Mouse (Mus musculus) lung, embryonic 14.5 days (tissue): ENCODE measurements around the gene Nbea. TPM values are rescaled to one million over a fixed set of nuclear protein-coding genes. Genes with fewer than 3 reads are reported as not detected.

Experiments used
- ATAC-seq: fragments of 200-750 bp; cut with Nextera tagmentation; 2 replicates; pipeline ENCODE4 v1.8.0; 2017; ENCODE audit warnings: mild to moderate bottlenecking, moderate TSS enrichment, moderate library complexity; ENCODE audit not compliant: insufficient read depth
- DNase-seq: peaks from one replicate; pipeline ENCODE4 v3.0.0-alpha.2; 2015
- H3K27ac ChIP-seq: fragments of 300-500 bp; sonication (generic); 2 replicates; pipeline ENCODE4 v1.5.1; 2014; ENCODE audit warnings: low read depth, mild to moderate bottlenecking, moderate library complexity
- H3K27me3 ChIP-seq: fragments of 300-500 bp; sonication (generic); 2 replicates; pipeline ENCODE4 v1.6.1; 2014; ENCODE audit warnings: low read length, control low read depth; ENCODE audit not compliant: insufficient read depth
- H3K36me3 ChIP-seq: fragments of 300-500 bp; sonication (generic); 2 replicates; pipeline ENCODE4 v1.6.1; 2014; ENCODE audit warnings: control low read depth; ENCODE audit not compliant: insufficient read depth
- H3K4me1 ChIP-seq: fragments of 300-500 bp; sonication (generic); 2 replicates; pipeline ENCODE4 v1.6.1; 2014; ENCODE audit warnings: antibody characterized with exemption, control low read depth; ENCODE audit not compliant: insufficient read depth
- H3K4me2 ChIP-seq: fragments of 300-500 bp; sonication (generic); 2 replicates; pipeline ENCODE4 v1.6.1; 2014; ENCODE audit warnings: mild to moderate bottlenecking
- H3K4me3 ChIP-seq: fragments of 300-500 bp; sonication (generic); 2 replicates; pipeline ENCODE4 v1.5.1; 2014; ENCODE audit warnings: low read depth, low read length
- H3K9ac ChIP-seq: fragments of 300-500 bp; sonication (generic); 2 replicates; pipeline ENCODE4 v1.6.1; 2014
- H3K9me3 ChIP-seq: fragments of 300-500 bp; sonication (generic); 2 replicates; pipeline ENCODE4 v1.6.1; 2016; ENCODE audit warnings: low read depth, low read length, control low read depth
- CTCF ChIP-seq: IDR thresholded peaks from 2 replicates; pipeline ENCODE4 v1.5.1; 2016; ENCODE audit warnings: antibody characterized with exemption, low read depth
- WGBS: fragments of 180-500 bp; shearing (Covaris S2); extraction: QIAGEN DNeasy Blood & Tissue Kit; methylation state at CpG from one replicate; pipeline ENCODE4 v1.1.7; 2014; 5-methylcytosine and 5-hydroxymethylcytosine counted together
- polyA plus RNA-seq: library from polyadenylated mRNA; unstranded; fragments of >200 nt; fragmentation: Nextera tagmentation; extraction: Ambion mirVana; gene quantifications from 2 replicates; pipeline ENCODE4 v1.2.1, GENCODE M21; 2014

Nbea gene
- polyA plus RNA-seq: 10.2 and 10.7 TPM in 2 replicates

DNA sequence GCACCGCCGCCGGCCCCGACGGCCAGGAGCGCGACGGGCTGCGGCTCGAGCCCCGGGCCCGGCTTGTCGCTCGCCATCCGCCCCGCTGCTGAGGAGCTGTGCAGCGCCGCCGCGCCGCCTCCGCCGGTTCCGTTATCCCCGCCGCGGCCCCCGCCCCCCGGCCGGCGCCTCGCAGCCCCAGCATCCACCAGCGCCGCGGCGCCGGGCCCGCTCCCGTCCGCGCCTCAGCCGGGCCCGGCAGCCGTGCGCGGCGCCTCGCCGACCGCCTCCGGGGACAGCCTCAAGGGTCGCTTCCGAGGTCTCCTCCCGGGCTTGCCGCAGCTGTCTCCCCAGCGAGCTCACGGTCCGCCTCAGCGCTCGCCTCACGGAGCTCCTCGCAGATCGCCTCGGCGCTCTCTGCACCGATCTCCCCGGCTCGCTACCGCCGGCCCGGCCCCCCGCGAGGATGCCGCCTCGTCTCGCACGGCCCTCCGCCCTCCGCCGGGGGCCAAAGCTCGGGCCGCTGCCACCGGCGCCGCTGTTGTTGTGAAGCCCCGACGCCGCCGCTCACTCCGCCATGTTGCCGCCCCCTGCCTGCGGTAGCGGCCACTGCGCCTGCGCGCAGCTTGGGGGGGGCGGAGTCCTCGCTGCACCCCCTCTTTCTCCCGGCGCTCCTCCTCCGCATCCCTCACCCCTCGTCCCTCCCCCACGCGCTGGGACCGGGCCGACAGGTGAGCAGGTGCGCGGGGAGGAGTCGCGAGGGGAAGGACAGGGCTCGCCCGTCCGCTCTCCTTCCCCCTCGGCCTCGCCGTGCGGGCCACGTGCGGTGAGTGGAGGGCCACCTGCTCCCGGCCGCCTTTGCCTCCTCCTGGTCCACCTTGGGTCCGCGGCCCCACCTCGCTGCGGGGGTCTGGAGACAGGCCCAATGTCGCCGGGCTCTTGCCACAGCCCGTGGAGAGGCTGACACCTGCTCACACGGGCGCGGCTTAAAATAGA, at the start of gene Nbea:
Nbea (minus strand) TSS at position 543 of the 975 bp plus-strand sequence.
- peak; percentile 55 for TF ChIP-seq CTCF
- ATAC-seq (peak; percentile 85), DNase-seq (peak; percentile 88)
- Histone ChIP-seq H3K9me3 (no peaks in the 10 kb centered on the region), H3K4me2 (peak within 1 kb of the TSS; percentile 78), H3K4me3 (peak within 1 kb of the TSS; percentile 83), H3K27ac (peak within 1 kb of the TSS; percentile 67; the same call in 1 of the 2 replicates), H3K27me3 (0 out of 2 replicates have a peak, but pooled peaks cover 3% of the 10 kb centered on the region), H3K4me1 (peaks cover 7% of the 10 kb centered on the region; the same call in 1 of the 2 replicates), H3K36me3 (no peaks in the 10 kb centered on the region), H3K9ac (peak within 1 kb of the TSS; percentile 79)
- WGBS: under 1% methylated on average over 107 of the region's 131 CpGs

DNA sequence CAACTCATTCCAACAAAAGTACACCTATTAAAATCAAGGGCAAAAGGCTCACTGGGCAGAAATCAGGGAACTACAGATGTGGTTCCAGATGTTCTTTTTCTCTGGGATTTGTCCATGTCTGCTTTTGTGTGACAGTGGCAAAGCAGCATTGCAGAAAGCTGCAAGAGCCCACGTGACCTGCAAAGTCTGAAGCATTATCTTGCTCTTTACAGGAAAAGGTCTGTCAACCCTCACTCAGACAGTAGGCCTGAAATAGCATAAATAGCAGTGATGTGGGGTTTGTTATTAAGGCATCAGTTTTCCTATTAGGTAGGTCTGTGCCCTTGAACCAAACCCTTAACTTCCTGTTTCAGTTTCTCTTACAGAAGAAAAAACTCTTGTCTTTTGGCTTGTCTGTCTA, 45.8 kb upstream of the Nbea start:
- Histone ChIP-seq H3K9ac (no peak overlapping the region), H3K4me3 (no peak overlapping the region), H3K4me1 (no peaks in the 10 kb centered on the region), H3K27ac (no peak overlapping the region), H3K9me3 (no peaks in the 10 kb centered on the region), H3K36me3 (no peaks in the 10 kb centered on the region), H3K27me3 (no peaks in the 10 kb centered on the region), H3K4me2 (no peak overlapping the region)
- DNase-seq: no peak
- TF ChIP-seq CTCF: no peak
- no peak for ATAC-seq
- 39% methylated on average over 1 of the region's 1 CpGs for WGBS

DNA sequence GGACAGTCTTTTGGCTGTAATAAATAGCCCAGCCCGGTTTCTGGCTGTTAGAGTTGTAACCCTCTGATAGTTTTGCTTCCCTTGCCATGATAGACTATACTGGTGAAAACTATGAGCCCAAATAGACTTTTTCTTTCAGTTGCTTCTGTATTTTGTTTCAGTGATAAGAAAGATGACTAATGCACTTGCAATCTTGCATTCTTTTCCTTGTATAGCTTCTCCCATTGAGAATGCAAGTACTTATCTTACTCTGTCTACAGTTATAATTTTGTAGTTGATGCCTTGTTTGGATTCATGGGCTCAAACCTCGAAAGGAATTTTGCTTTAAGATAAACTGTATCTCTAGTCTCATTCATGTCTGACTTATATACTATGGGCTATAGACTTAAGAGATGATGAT, 32.5 kb upstream of the Nbea start:
- WGBS: 42% methylated on average over 2 of the region's 2 CpGs
- TF ChIP-seq CTCF: no peak
- H3K4me3 ChIP-seq: no peak overlapping the region
- H3K4me1 ChIP-seq: no peaks in the 10 kb centered on the region
- no peaks in the 10 kb centered on the region for H3K9me3 ChIP-seq
- no peak overlapping the region for H3K9ac ChIP-seq
- no peaks in the 10 kb centered on the region for H3K36me3 ChIP-seq
- ATAC-seq (no peak), DNase-seq (no peak)
- no peak overlapping the region for H3K27ac ChIP-seq
- H3K4me2 ChIP-seq: no peak overlapping the region
- no peaks in the 10 kb centered on the region for H3K27me3 ChIP-seq

DNA sequence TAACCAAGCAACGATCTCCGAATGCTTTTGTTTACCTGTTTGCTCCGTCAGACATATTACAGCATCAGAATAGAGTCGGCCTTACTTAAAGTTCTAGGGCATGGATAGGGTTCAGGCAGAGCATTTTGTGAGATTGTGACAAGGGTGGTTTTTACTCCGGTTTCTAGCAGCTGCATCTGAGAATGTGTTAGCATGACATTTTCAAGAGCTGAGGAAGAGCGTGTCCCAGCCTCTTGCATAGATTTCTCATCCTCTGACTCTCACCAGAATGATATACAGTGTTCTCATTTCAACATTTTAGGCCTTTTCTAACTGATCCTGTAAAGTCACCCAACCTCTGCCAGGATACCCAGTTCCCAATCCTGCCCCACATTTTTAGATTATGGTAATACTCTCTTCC, 20.5 kb upstream of the Nbea start:
- no peaks in the 10 kb centered on the region for H3K9me3 ChIP-seq
- WGBS: 76% methylated on average over 6 of the region's 6 CpGs
- no peak overlapping the region for H3K4me2 ChIP-seq
- H3K27me3 ChIP-seq: no peaks in the 10 kb centered on the region
- ATAC-seq (no peak), DNase-seq (no peak)
- no peak for TF ChIP-seq CTCF
- no peaks in the 10 kb centered on the region for H3K36me3 ChIP-seq
- H3K27ac ChIP-seq: no peak overlapping the region
- no peaks in the 10 kb centered on the region for H3K4me1 ChIP-seq
- no peak overlapping the region for H3K4me3 ChIP-seq
- H3K9ac ChIP-seq: no peak overlapping the region

DNA sequence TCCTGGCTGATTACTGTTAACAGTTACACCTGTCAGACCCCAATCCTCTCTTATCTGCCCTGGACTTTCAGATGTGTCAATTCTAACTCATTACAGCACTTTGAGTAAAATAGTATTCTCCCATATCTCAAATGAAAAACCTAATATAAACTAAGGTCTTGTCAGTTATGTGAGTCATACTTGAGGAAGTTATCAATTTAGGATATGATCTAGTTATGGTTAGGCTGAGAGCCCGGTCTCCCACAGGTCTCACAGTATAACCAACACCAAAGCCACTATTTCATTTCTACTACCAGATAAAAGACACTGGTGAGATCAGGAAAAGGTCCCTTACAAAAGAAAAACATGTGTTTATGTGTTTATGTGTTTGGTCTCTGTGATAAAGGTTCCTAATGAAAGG, 4.7 kb upstream of the Nbea start:
- H3K4me1 ChIP-seq: no peaks in the 10 kb centered on the region
- no peak for ATAC-seq
- H3K27me3 ChIP-seq: 0 out of 2 replicates have a peak, but pooled peaks cover 3% of the 10 kb centered on the region
- H3K9ac ChIP-seq: no peak overlapping the region
- H3K4me2 ChIP-seq: no peak overlapping the region
- DNase-seq: no peak
- TF ChIP-seq CTCF: no peak
- H3K9me3 ChIP-seq: no peaks in the 10 kb centered on the region
- WGBS: 73% methylated on average over 1 of the region's 1 CpGs
- H3K27ac ChIP-seq: no peak overlapping the region
- H3K4me3 ChIP-seq: no peak overlapping the region
- no peaks in the 10 kb centered on the region for H3K36me3 ChIP-seq

DNA sequence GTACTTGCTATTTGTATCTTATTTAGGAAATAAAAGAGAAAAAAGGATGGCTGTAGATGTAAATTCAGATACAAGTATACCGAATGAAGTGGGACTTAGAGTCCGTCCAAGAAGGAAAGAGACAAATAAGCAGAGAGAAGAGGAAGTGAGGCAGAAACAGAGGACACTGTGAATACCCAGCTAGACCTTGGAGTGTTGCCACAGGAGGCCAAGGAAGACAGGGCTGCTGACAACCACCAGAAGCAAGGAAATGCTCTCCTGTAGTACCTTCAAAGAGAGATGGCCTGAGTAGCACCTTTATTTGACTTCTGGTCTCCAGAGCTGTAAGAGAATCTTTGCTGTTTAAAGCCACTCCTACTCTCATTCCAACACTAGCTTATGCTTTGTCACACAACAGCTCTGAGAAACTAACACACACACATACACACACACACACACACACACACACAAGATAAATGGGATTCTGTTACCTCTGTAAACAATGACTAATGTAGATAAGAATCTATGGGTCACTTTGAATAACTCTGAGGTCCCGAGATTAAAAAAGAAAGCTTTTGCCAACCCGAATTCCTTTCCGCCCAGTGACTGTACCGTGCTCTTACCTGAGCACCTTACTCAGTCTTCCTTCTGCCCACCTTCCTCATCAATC, 3.8 kb upstream of the Nbea start:
- no peak for TF ChIP-seq CTCF
- DNase-seq: no peak
- WGBS: 50% methylated on average over 6 of the region's 6 CpGs

More for the DNA sequence above, 3.8 kb upstream of the Nbea start:
- Histone ChIP-seq H3K27me3 (0 out of 2 replicates have a peak, but pooled peaks cover 3% of the 10 kb centered on the region), H3K9ac (no peak overlapping the region), H3K4me2 (no peak overlapping the region), H3K27ac (no peak overlapping the region), H3K4me1 (no peaks in the 10 kb centered on the region), H3K4me3 (no peak overlapping the region), H3K9me3 (no peaks in the 10 kb centered on the region), H3K36me3 (no peaks in the 10 kb centered on the region)
- no peak for ATAC-seq
